Mouse (Mus musculus) adrenal gland, adult 18-20 months (tissue): ENCODE results near the gene Gsdme. TPM values are rescaled to one million over a fixed set of nuclear protein-coding genes. Genes with fewer than 3 reads are reported as not detected.

Experiments used
- DNase-seq, 2 experiments: peaks; one replicate each; pipeline ENCODE4 v3.0.0; 2021 to 2022; ENCODE audit warnings: low spot score in 2 of 2
- total RNA-seq, 2 experiments: library from RNA; stranded (reverse); gene quantifications; 1 replicate in 1 of 2; 2 replicates in 1 of 2; pipeline ENCODE4 v1.2.3; 2021

Gsdme gene
- total RNA-seq, 2 experiments from 2014 or later, result 1.2 to 1.3 TPM

GRCm38 (mm10) chr6:50247356-50247755 lies 16.3 kb downstream of the Gsdme start:
- no peak for DNase-seq

DNA sequence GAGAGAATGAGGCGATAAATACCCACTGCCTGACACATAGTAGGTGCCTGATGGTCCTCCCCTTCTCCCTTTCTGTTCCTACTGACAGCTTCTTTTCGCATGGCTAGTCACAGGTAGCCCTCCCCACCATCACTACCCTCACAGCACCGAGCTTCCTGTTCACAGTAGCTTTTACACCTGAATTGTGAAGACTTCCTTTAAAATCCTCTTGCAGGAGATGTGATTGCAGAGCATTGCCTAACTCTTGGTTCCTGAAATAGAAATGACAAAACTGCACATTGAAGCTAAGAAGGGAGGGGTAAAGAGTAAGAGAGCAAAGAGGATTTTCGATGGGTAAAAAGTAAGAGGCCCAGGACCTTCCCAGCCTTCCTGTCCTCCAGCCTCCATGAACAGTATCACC lies 18.7 kb downstream of the Gsdme start:
- peak in 1 of 2 experiments; percentile 2 for DNase-seq

- no peak for DNase-seq
Measured at GRCm38 (mm10) chr6:50244126-50244525, 19.5 kb downstream of the Gsdme start.

GRCm38 (mm10) chr6:50240437-50240836 lies 23.2 kb downstream of the Gsdme start:
- DNase-seq, result no peak

DNA sequence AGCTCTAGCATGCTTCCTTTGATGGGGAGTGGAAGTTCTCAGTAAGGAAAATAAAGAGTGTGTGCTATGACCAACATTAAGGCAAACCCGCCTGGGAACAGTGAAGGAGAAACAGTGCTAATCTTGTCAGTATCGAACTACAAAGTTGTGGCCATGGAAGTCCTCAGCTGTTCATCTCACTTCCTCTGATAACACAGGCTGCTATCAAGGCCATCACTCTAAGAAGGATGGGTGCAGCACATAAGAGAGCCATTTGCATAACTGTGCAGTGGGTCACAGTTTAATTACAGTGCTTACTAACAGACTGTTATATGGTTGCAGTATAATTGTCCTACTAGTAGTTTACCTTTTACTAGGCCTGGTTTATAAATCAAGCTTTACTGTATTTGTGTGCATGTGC lies 23.8 kb downstream of the Gsdme start:
- DNase-seq, result no peak

DNA sequence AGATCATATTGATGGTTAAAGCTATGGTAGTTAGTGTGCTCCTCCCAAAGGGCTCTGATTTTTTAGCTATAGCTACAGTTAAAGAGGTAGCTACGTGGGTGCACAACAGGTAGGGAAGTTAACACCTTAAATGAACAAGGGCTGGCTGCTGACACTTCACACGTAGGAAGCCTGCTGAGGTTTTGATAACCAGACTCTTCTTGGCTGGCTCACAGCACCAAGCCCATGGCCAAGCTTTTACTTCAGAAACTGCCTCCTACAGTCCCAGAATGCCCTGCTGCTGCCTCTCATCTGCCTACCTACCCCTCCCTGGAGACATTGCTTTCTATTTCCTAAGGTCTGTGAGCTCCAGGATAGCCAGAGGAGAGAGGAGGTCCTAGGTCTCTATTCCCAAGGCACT lies 25.7 kb downstream of the Gsdme start:
- no peak for DNase-seq

- DNase-seq, result no peak
Measured at GRCm38 (mm10) chr6:50232984-50233383, 30.7 kb downstream of the Gsdme start.

GRCm38 (mm10) chr6:50231288-50231687 lies 32.4 kb downstream of the Gsdme start:
- DNase-seq, result no peak

GRCm38 (mm10) chr6:50228180-50228579 lies 35.5 kb downstream of the Gsdme start:
- DNase-seq, result no peak

DNA sequence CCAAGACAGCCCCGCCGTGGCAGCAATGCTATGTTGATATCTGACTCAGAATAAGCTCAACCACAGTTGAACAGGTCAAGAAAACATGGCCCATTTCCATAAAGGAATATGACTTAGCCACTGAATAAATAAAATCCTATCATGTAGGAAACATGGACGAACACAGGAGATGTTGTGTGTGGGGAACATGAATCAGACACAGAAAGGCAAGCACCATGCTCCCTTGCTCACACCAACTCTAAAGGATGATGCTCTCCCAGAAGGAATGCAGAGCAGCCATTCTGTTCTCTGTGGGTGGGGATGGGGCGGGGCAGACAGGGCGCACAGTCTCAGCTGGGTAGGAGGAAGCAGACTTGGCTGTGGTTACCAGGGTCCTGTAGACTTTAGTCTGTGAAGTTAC lies 38.4 kb downstream of the Gsdme start:
- DNase-seq, result no peak

DNA sequence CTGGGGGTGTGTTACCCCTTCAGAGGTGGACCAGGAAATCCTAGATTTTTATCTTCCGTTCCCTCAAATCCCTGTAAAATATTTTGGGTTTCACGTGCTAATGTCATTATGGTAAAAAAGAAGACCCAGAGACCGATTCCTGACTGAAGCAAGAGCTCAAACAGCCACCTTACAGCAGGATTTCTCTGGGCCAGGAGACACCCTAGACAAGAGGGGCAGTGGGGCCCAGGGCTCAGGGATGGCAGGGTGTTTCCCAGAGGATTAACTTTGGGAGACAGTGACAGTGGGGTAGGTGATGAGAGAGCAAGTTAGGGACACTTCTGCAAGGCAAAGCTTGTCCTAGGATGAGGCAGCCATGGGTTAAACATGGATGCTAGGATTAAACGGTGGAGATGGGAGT lies 40.1 kb downstream of the Gsdme start:
- DNase-seq, result no peak

GRCm38 (mm10) chr6:50222986-50223385 lies 40.7 kb downstream of the Gsdme start:
- no peak for DNase-seq

DNA sequence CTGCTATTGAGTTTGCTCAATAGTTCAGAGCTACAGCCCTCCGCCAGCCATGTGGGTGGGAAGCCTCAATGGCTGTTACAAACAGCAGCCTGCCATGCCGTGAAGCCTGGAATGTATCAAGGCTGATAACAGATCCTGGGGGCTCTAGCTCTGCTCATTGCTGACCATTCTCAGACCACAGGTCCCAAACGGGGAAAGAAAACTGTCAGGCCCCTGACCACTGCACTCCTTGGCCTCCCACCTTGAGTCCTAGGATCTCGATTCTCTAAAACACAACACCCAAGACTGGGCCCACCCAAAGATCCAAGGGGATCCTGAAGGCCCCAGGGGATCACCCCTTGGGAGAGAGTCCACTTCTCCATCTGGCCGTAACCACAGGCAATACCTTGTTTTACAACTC lies 41.3 kb downstream of the Gsdme start:
- no peak for DNase-seq

DNA sequence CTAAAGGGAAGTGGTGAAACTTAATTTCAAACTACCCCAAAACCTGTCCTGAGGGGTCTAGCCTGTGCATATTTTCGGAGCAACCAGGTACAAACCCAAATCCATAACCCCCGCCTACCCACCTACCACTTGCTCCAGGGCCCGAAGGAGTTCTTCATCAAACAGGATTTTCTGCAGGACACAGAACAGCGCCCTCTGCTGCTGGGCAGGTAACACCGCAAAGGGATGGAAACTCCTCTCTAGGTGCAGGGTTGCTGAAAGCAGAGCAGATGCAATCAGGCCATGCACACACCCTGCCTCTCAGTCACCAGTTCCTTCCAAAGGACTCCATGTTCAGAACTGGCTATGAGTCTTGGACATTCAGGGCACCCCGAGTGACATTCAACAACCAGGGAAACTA lies 42.8 kb downstream of the Gsdme start:
- DNase-seq, result peak; percentile 29 to 59

GRCm38 (mm10) chr6:50219066-50219465 lies 44.6 kb downstream of the Gsdme start:
- DNase-seq, result no peak

GRCm38 (mm10) chr6:50218628-50219027 lies 45.0 kb downstream of the Gsdme start:
- DNase-seq, result no peak

DNA sequence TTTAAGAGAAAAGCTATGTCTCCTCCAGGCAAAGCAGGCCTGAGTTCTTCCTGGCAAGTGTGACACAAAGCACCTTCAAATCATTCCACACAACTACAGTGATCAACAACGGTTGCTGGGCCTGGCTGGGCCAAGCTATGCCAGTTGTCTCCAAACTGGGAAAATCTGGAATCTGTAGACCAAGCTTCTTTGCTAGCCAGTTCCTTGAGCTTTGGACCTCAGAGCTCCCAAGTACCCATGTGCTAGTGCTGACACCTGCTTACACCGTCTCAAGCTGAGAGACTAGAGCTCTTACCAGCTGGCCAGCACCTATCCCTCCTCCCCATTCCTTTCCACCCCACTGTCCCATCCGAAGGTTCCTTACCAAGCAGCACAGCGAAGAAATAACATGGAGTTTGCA lies 47.7 kb downstream of the Gsdme start:
- no peak for DNase-seq

GRCm38 (mm10) chr6:50215373-50215745 lies 48.3 kb downstream of the Gsdme start:
- DNase-seq, result no peak

DNA sequence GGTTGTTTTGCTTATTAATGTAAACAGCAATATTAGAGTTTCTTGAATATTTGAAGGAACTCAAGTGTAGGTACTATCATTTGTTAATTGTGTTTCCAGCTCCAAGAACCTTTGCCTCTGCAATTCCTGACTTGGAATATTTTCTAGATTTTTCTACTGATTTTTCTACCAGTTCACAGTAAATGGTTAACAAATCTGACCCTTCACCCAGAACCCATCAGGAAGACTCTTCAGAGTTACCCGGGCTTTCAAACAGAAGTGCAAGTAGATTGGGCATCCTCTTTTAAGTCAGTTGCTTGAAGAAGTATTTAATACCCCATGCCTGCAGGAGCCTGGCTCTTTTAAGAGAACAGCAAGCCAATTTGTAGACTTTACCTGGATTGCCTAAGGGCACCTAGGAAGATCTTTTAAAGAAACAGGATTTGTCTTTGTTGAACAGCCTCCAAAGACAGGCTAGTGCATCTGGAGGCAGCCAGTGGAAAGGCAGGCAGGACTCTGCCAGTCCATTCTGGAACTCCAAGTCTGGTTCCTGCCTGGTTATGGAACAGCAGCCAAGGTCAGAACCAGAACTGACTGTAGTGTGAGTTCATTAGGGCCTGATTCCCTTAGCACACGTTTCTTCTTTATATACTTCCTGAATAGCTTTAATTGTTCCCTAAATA lies 48.8 kb downstream of the Gsdme start:
- no peak for DNase-seq

- DNase-seq, result no peak
Measured at GRCm38 (mm10) chr6:50205093-50205492, 58.6 kb downstream of the Gsdme start.

DNA sequence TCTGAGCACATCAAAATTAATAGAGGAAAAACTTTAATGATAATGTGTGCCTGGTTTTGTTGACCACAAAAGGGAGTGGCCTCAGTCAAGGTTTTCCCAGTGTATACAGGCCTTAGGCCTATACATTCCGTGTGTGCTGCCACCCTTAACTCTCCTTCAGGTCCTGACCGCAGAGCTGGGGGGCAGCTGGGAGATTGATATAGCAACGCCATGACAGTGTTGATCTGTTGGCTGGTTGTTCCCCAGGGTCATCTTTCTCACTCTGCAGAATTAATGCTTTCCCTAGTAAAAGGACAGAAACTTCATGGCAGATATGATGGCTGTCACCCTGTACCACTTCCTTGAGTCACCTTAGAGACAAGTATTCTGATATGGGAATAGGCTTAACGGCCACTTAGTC lies 59.3 kb downstream of the Gsdme start:
- DNase-seq, result no peak

DNA sequence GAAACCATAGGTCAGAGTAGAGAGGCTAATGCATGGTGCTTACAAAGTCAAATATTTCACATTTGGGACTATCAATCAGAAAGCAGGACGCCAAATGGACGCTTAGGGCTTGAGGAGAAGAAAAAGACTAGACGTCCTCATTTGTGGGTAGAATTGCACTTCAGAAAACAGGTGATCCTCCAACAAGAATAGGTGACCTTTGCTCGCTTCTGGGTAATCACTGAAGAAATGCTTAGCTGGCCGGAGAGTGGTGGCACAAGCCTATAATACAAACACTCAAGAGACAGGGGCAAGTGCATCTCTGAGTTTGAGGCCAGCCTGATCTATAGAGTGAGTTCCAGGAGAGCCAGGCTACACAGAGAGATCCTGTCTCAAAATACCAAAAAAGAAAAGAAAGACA lies 69.8 kb downstream of the Gsdme start:
- no peak for DNase-seq

DNA sequence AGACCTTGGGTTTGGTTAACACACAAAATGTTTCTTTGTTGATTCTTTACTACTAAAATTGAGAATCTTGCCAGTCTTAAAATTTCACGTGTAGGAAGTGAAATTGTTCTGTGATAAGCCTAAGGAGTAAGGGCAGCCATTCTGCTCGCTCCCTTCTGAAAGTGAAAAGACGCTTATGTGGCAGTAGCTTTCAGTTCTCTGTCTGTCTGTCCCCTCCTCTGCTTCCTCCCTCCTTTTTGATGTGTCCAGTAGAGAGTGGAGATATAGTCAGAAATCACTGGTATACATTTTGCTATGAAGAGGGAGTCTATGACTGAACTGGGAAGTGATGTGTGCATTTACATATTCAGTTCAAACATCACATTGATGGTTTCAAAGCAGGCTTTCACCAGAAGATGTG lies 70.8 kb downstream of the Gsdme start:
- no peak for DNase-seq

DNA sequence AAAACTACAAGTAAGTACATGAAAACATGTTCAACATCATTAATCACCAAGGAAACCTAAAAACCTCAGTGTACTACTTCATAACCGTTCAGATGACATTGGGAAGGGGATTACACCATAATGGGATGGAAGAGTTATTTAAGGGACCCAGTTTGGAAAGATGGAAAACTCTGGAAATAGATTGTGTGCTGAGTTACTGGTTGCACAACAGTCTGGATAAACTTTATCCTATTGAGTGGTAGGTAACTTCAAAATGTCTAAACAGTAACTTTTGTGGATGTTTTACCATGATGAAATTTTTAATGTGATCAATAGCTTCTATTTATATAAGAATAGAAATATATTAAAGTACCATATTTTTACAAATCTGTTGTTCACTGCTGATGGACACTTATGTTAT lies 71.5 kb downstream of the Gsdme start:
- DNase-seq, result no peak
